Comparison of ENCODE assay signal across 18 mouse cellular contexts in genomic region chr4:63151127-63151526, GRCm38 (mm10). TPM values are rescaled to one million over a fixed set of nuclear protein-coding genes. Genes with fewer than 3 reads are reported as not detected.
DNase-seq lines count a peak whose midpoint lies in the region; ATAC-seq and TF ChIP-seq lines count a peak whose summit lies in the region.
"Had no signal": no experiment of that assay in that cellular context is flagged by ENCODE, and none has a peak within 500 bp of the region (broad histone marks: within the 10 kb centered on the region; RNA-seq: fewer than 3 reads in every experiment).

No protein-coding gene starts in this region.

- no peak overlapping the region for H3K4me3 ChIP-seq in forebrain, postnatal 0 days (ENCODE audit: low read depth, low read length)
- H3K4me3 ChIP-seq in forebrain, embryonic 12.5 days (replicated peaks), result no peak overlapping the region
- H3K4me3 ChIP-seq in macrophage (ENCODE audit: inconsistent target), result no peak overlapping the region
- H3K4me3 ChIP-seq: embryonic facial prominence, embryonic 10.5 days; heart, adult 2 months; myocyte had no signal

- no peaks in the 10 kb centered on the region for H3K4me1 ChIP-seq in forebrain, postnatal 0 days (ENCODE audit: insufficient read depth)
- no peaks in the 10 kb centered on the region for H3K4me1 ChIP-seq in forebrain, embryonic 12.5 days
- H3K4me1 ChIP-seq: embryonic facial prominence, embryonic 10.5 days had no signal

- H3K79me2 ChIP-seq in macrophage (ENCODE audit: inconsistent target), result no peaks in the 10 kb centered on the region

- peak; percentile 3 for DNase-seq in forebrain, postnatal 0 days
- DNase-seq in brain, embryonic 14.5 days (ENCODE audit: low read depth), result peak; percentile 24
- DNase-seq in layer of hippocampus, adult 9-11 months, result peak; percentile 40
- no peak for DNase-seq in kidney, postnatal 25 days
- DNase-seq in c-Kit-positive CD71-positive TER-119-positive erythroid progenitor cells, embryonic 14.5 days (ENCODE audit: low spot score), result no peak
- DNase-seq: B cell, adult 2 months; cerebellum, adult 18-20 months; heart, adult 2 months; kidney, adult 8-10 months; thymus, postnatal 4 days had no signal

- no peaks in the 10 kb centered on the region for H3K36me3 ChIP-seq in forebrain, postnatal 0 days (ENCODE audit: insufficient read depth)
- no peaks in the 10 kb centered on the region for H3K36me3 ChIP-seq in forebrain, embryonic 12.5 days (replicated peaks)
- H3K36me3 ChIP-seq in macrophage (ENCODE audit: inconsistent target), result no peaks in the 10 kb centered on the region
- H3K36me3 ChIP-seq: embryonic facial prominence, embryonic 10.5 days had no signal

- H3K4me2 ChIP-seq in forebrain, postnatal 0 days (ENCODE audit: low read depth), result no peak overlapping the region
- H3K4me2 ChIP-seq in forebrain, embryonic 12.5 days, result no peak overlapping the region

- H3K27me3 ChIP-seq in forebrain, postnatal 0 days (ENCODE audit: insufficient read depth, low read length), result no peaks in the 10 kb centered on the region
- H3K27me3 ChIP-seq in forebrain, embryonic 12.5 days, result no peaks in the 10 kb centered on the region

- ATAC-seq in forebrain, postnatal 0 days, result peak; percentile 38; the same call in 1 of the 2 replicates
- no peak for ATAC-seq in forebrain, embryonic 12.5 days (ENCODE audit: low FRiP score)
- ATAC-seq: hindbrain, embryonic 16.5 days had no signal

- H3K9ac ChIP-seq in forebrain, postnatal 0 days, result no peak overlapping the region
- no peak overlapping the region for H3K9ac ChIP-seq in forebrain, embryonic 12.5 days

- 79% methylated on average over 6 of the region's 6 CpGs for WGBS in forebrain, postnatal 0 days
- 95% methylated on average over 6 of the region's 6 CpGs for WGBS in forebrain, embryonic 12.5 days
- 10% methylated on average over 6 of the region's 6 CpGs for WGBS in macrophage (ENCODE audit: missing documents)

- no peak overlapping the region for H3K27ac ChIP-seq in forebrain, postnatal 0 days (ENCODE audit: low read depth, low read length)
- H3K27ac ChIP-seq in forebrain, embryonic 12.5 days, result no peak overlapping the region
- peak overlapping the region; percentile 42 for H3K27ac ChIP-seq in macrophage
- H3K27ac ChIP-seq: embryonic facial prominence, embryonic 10.5 days; heart, adult 2 months had no signal

- TF ChIP-seq POLR2A in brain, embryonic 14.5 days (IDR thresholded peaks at IDR 0.05; ENCODE audit: borderline replicate concordance, extremely low read depth, insufficient read depth, insufficient read length, poor library complexity, severe bottlenecking), result no peak

- no peak for TF ChIP-seq CTCF in forebrain, postnatal 0 days (IDR thresholded peaks at IDR 0.05; ENCODE audit: low read depth)
- TF ChIP-seq CTCF in brain, embryonic 14.5 days (IDR thresholded peaks at IDR 0.05; ENCODE audit: borderline replicate concordance, extremely low read depth, insufficient read depth, insufficient read length), result no peak

- no peaks in the 10 kb centered on the region for H3K9me3 ChIP-seq in forebrain, postnatal 0 days (ENCODE audit: low read length)
- no peaks in the 10 kb centered on the region for H3K9me3 ChIP-seq in forebrain, embryonic 12.5 days

RNA-seq across cellular contexts. Expression of gene Ambp, which starts 3.5 kb away (rescaled TPM):
- not detected in 2 replicates for total RNA-seq in forebrain, postnatal 0 days (2014; rRNA removed)
- polyA plus RNA-seq in forebrain, postnatal 0 days (2015; fragmentation: Nextera tagmentation; extraction: Ambion mirVana), result not detected in 2 replicates
- polyA plus RNA-seq in forebrain, embryonic 12.5 days (2016; fragmentation: Nextera tagmentation; extraction: Ambion mirVana), result not detected in 2 replicates
- polyA plus RNA-seq in brain, embryonic 14.5 days (2012; rRNA removed), result 0.05 and 0.25 TPM in 2 replicates
- not detected for total RNA-seq in macrophage (2018; cell fraction: chromatin; rRNA removed)
- total RNA-seq in macrophage (2018; cell fraction: cytosol; rRNA removed), result not detected
- total RNA-seq in macrophage (2018; cell fraction: nucleus; rRNA removed), result not detected
- not detected in 3 replicates for polyA plus RNA-seq in macrophage (2018)
- total RNA-seq: ES-E14; heart, adult 2 months; layer of hippocampus, postnatal 14 days had no signal
- polyA plus RNA-seq: embryonic facial prominence, embryonic 10.5 days; heart, adult 2 months; hindbrain, embryonic 16.5 days; myocyte had no signal

RNA-seq across cellular contexts. Expression of gene Kif12, which starts 20.8 kb away (rescaled TPM):
- 0.19 TPM in 1 of 2 replicates, not detected in the other for total RNA-seq in forebrain, postnatal 0 days (2014; rRNA removed)
- not detected in 2 replicates for polyA plus RNA-seq in forebrain, postnatal 0 days (2015; fragmentation: Nextera tagmentation; extraction: Ambion mirVana)
- not detected in 2 replicates for polyA plus RNA-seq in forebrain, embryonic 12.5 days (2016; fragmentation: Nextera tagmentation; extraction: Ambion mirVana)
- 0.04 and 0.05 TPM in 2 replicates for polyA plus RNA-seq in brain, embryonic 14.5 days (2012; rRNA removed)
- total RNA-seq in macrophage (2018; cell fraction: chromatin; rRNA removed), result under 1 TPM in 1 of 26 experiments, not detected in 25; 0.25 TPM
- not detected for total RNA-seq in macrophage (2018; cell fraction: cytosol; rRNA removed)
- total RNA-seq in macrophage (2018; cell fraction: nucleus; rRNA removed), result not detected
- polyA plus RNA-seq in macrophage (2018), result not detected in 3 replicates
- total RNA-seq: ES-E14; heart, adult 2 months; layer of hippocampus, postnatal 14 days had no signal
- polyA plus RNA-seq: embryonic facial prominence, embryonic 10.5 days; heart, adult 2 months; heart, postnatal 0 days; hindbrain, embryonic 16.5 days; myocyte had no signal

Comparison
In these comparisons a context has a peak if more than half of its experiments do, and no peak if none do; other contexts are left out.
1. DNase-seq: peak in forebrain, postnatal 0 days (single experiment), brain, embryonic 14.5 days (single experiment) and layer of hippocampus, adult 9-11 months (single experiment); none in kidney, postnatal 25 days (0 of 2) and c-Kit-positive CD71-positive TER-119-positive erythroid progenitor cells, embryonic 14.5 days (single experiment).